In genomic region chr14:88595376-88595775, GRCm38 (mm10) we compare ENCODE assay signal across 21 mouse cellular contexts.
"Had no signal": no experiment of that assay in that cellular context is flagged by ENCODE, and none has a peak within 500 bp of the region (broad histone marks: within the 10 kb centered on the region; RNA-seq: fewer than 3 reads in every experiment).

No protein-coding gene starts in this region.

- ATAC-seq: forebrain, embryonic 13.5 days; forebrain, embryonic 14.5 days; forebrain, embryonic 15.5 days; forebrain, embryonic 16.5 days; forebrain, postnatal 0 days had no signal

- DNase-seq: cerebellum, adult 8-10 months; cerebellum, adult 9-10 months; cerebellum, adult 9-11 months; cerebellum, postnatal 10 days; cerebellum, postnatal 14 days; cerebellum, postnatal 25 days; cerebellum, postnatal 36 days; embryo, embryonic 11 days; forebrain, postnatal 0 days; gastrocnemius, adult 2 months; gastrocnemius, postnatal 10 days; gastrocnemius, postnatal 14 days; gastrocnemius, postnatal 25 days; gastrocnemius, postnatal 36 days; heart, adult 11 months; heart, adult 18-20 months; heart, adult 2 months had no signal
